Mouse (Mus musculus): Measurements from ENCODE around the gene Nxn.

Gene Nxn

DNA sequence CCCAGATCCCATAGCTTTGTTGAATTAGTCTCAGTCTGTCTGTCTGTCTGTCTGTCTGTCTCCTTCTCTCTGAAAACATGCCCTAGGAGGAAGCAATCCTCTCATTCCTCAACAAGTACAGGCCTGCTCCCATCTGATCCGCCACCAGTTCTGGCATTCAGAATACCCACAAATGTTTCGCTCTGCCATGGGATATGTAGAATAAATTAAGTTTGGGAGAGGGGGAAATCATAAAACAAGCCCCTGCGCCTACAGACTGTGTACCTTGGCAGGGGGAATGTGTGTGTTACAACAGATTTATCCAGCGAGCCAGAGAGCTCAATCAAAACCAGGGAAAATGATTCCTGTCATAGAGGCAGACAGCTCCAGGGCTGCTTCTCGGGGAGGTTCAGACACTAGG is 98.1 kb downstream of the Nxn start:
- DNase-seq (ENCODE audit: low spot score): no peak

DNA sequence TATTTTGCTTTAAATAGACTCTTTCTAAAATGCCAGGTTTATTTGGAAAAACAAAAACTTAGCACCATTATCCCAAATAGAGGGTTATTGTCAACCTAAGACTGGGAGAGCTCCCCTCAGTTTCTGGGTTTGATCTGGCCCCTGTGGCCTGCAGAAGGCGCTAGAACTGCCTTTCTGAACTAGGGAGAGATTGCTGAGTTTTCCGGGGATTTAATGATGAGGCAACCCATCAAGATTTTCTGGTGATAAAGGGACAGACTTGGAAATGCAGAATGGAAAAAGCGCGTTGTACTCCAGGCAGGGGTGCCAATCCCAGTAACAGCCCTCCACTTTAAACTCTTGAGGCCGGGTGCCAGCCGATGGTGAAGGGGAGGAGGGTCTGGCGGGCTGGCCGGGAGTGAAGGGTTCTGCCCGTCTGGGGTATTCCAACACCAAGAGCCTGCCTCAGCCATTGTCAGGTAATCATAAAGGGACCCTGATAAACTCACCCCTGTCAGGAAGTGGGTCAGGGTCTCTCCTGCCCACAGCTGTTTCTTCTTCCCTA is 100.4 kb downstream of the Nxn start:
- DNase-seq (ENCODE audit: low spot score): no peak

DNA sequence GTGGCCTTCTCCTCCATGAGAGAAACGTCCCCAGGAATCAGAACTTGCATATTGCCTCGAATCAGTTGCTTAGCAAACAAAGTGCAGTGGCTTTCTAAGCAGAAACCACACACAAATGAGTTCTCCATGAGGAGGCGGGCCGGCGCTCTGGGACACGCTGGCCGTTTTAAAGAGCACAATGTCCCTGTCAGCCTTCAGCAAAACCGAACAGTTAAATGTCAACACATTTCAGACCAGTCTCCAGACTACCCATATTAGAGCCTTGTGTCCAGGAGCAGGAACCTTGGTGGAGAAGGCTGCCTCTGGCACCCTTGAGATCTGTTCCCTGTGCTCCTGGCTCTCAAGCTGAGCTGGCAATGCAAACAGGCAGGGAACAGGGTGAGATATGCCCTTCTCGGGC is 101.7 kb downstream of the Nxn start:
- DNase-seq (ENCODE audit: low spot score): no peak

DNA sequence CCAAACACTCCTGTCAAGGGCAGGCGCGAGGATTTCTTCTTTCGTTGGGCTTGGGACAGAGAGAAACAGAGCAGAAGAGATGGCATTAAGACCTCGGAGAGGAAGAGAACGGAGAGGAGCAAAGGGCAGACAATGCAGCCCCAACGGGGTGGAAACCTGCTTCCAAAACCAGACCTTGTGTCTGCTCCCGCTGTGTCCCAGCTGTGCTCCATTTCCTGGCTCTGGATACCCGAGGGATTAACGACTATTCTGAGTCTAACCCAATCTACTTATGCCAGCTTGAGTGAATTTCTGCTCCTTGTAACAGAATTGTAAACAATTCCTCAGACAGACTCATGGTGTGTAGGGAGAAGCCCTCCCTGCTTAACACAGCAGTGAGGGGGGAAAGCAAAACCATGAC is 104.1 kb downstream of the Nxn start:
- no peak for DNase-seq (ENCODE audit: low spot score)

DNA sequence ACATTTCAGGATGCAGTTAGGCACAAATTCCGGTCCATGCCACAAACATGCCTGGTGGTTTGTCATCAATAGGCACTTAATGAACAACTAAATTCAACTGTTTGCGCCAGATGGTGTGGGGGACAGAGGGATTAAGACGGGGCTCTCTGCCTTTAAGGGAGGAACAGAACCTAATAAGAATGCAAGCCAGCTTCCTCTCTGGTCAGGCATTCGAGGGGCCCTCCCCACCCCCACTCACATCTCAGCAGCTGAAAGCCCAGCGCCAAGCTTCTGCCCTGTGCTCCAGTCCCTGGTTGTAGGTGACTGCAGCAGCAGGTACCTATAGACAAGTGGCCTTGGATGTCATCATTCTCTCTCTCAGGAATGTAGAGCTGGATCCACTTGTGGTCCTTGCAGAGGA is 104.9 kb downstream of the Nxn start:
- no peak for DNase-seq (ENCODE audit: low spot score)

DNA sequence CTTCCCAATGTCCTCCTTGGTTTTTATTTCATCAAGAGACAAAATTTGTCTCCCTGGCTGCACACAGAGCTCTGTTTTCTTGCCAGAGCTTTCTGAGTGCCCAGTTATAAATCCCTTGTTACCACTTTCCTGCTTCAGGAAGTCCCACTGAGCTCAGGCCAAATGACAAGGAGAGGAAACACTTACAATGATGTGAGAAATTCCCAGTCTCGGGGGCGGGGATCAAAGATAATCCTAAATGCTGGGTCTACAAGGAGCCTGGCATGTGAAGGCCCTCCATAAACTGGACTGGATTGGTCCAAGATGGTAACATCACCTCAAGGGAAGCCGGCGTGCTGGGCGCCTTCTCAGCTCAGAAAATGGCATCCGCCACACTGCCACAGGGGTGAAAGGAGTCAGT is 106.1 kb downstream of the Nxn start:
- DNase-seq (ENCODE audit: low spot score): no peak

DNA sequence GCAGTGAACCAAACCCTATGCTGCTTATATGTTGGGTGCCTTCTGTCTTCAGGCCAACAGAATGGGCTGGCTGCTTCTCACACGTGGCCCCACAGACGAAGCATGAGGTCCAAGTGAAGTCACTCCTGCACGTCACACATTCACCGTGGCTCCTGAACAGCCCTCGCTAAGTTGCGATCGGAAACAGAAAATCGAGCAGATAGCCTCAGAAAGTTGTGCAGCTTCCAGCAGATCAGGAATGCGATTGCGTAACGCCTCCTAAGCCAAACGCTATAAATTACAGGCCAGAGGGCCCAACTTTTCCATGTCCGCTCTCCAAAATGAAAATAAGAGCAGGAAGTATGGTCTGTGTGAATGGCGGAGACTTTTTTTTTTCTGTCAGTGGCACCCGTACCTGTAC is 106.5 kb downstream of the Nxn start:
- DNase-seq (ENCODE audit: low spot score): no peak

DNA sequence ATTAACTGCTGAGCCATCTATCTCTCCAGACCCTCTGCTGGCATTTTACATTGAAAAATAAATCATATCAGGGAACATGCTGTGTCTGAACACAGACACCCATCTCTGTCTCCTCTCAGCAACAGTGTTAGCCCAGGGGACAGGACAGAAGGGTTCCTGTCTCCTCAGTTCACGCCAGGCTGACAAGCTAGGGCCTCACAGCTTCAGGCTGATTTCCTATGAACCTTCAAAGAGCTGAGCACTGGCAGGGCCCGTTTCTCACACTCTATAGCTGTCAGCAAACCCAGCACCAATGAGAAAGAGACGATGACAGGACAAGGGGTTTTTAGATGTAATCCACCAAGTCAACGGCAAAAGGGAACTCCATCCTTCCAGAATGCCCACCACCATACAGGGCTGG is 107.0 kb downstream of the Nxn start:
- DNase-seq (ENCODE audit: low spot score): no peak

DNA sequence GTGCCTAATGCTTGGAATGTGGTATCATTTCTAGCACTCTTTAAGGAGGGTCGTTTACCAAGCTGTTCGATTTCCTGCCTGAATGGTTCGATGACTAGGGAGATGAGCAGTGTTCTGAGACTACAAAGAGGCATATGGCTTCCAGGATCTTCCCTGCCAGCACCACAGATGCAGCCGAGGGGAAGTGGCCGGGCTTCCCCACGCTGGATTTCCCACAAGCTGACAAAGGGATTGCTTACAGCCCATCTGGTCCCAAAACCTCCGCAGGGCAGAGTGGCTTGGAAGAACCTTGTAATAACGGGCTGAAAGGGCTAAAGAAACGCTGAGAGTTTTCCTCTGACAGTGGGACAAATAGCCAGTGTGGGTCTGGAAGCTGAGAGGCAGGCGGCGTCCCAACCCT is 108.6 kb downstream of the Nxn start:
- DNase-seq (ENCODE audit: low spot score): no peak

DNA sequence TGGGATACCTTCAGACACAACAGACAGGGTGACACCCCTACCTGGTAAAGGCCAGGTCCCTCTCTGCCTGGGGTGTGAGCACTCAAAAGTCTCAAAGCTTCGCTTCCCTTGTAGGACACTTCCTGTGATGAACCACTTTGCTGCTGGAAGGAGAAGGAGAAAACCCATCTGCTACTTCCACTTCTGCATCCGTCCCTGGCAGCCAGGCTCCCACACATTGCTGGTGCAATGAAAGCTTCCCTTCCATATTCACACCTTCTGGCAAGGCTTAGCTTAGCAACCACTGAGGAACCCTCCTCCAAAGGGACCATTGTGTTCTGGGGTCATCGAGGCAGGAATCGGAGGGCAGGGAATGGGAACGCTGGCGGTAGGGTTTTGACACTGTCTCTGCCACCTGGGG is 110.3 kb downstream of the Nxn start:
- no peak for DNase-seq (ENCODE audit: low spot score)

DNA sequence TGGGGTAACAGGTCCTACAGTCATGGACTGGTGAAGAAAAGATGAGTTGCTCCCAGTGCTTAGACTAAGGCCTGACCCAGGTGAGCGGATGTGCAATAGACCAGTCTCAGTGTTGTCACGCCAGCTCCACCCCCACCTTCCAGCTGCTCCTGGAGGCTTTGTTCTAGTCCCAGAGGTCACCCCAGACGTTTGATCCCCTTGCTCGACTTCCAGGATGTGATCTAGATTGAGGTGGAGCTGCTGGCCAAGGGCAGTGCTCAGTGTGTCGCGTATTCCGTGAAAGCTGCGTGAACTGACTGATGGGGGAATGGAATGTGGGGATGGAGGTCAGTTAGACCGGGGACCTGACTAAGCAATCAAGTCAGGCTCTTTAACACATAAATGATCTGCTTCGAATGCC is 111.6 kb downstream of the Nxn start:
- DNase-seq (ENCODE audit: low spot score): no peak

DNA sequence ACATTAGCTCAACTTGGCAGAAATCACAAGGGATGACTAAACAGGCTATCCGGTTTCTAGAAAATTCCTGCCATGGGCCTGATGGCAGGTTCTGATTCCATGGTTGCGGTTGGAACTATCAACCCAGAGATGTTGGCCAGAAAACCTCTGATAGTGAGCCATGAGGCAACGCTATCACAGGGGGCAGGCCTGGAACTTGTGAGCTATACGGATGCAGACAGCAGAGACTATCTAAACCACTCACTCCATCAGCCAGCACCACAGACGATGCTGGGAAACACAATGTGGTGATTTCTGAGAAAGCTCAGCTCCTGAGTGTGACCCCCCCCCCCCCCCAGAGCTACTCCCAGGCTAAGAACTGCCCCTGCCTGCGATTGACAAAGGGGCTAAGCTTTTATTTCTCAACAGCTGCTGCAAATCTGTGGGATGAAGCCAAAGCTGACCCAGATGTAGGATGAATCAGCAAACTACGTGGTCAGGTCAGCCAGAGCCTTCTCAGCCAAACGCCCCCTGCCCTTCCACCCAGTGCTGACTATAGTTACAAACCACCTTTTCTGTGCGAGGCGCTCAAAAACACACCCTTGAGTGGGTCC is 112.3 kb downstream of the Nxn start:
- DNase-seq (ENCODE audit: low spot score): no peak

DNA sequence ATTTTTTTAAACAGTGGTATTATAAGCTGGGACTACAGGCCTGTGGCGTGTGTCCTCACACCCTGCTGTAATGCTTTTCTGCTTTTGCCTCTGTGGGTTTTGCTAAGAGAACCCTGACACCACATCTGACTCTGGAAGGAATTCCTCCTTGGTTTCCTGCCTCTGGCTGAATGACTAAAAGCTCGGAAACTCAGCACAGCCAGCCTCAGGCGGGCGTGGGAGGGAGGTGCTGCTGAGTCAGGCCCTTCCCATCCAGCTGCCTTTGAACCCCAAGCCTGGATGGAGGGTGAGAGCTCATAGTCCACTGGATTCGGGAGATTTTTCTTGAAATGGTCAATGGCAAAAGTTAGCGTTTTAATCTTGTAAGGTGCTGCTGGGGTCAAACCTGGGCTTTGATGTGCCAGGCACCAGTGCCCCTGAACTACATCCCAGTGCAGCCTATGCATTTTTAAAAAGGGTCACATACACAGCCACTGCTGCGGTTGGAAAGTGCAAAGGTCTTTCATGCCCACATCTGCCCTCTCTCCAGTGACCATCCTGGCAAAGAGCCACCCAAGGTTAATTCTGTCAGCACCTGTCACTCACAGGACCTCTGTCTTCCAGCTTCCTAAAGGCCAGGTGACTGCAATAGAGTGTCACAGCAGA is 113.4 kb downstream of the Nxn start:
- no peak for DNase-seq (ENCODE audit: low spot score)

DNA sequence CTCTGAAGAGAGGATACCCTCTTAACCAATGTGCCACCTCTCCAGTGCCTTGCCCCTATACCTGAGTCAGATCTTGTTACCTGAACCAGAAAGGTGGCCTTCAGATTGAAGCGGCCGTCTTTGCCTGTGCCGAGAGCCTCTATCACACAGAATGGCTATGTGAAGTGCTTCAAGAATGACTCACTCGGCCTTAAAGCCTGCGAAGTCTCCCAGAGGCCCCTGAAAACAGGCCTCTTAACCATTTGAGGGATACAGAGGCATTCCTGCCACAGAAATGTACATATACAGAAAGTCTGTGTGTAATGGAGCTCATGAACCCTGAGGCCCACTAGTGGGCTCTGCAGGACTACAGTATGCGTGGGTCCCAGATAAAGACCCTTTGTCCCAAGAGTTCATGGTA is 115.1 kb downstream of the Nxn start:
- no peak for DNase-seq (ENCODE audit: low spot score)

DNA sequence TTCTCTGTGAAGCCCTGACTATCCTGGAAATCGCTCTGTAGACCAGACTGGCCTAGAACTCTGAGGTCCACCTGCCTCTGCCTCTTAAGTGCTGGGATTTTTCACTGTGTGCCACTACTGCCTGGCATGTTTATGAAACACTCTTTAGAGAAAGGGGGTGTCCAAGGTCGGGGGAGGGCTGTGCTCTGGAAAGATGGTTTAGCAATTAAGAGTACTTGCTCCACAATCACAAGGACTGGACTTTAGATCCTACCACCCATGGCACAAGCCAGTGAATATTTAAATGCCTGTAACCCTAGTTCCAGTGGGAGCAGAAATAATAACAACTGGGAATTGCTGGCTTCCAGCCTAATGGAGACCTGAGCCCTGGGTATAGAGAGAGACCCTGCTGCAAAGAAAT is 119.0 kb downstream of the Nxn start:
- DNase-seq (ENCODE audit: low spot score): no peak

DNA sequence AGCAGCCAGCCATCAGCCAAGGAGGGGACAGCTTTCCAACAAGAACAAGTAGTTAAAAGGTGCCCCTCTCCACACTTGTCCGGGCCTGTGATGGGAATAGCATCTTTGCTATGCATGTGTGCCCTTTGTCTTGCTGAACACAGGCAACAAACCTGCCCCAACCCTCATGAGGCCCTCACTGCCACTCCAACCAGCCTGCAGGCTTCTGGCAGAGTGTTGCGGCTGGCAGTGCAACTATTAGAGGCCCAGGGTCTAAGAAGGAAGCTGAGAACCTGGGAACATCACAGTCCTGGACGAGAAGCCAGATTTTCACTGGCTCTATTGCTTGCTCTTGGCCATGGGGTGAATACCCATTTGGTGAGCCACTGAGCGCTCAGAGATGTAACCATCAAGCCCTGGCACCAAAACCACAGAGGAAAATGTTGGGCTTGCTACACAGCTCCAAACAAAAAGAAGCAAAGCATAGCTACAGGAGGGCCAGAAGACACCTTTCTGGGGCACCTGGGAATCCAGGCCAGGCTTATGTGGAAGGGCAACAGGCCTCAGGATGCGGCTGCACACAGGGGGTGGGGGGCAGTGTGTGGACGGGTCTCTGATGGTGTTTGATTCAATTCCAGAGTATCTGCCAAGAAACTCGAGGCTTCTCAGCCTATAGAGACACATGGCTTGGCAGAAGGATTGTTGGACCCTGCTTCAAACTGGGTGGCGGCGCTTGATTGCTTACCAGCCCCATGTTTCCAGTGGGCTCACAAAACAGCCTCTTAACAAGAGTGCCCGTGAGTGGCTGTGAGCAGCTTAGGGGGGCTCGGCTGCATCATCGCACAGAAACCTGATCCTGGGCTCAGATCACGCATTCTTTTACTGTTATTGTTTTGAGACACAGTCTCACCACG is 119.7 kb downstream of the Nxn start:
- DNase-seq (ENCODE audit: low spot score): no peak

DNA sequence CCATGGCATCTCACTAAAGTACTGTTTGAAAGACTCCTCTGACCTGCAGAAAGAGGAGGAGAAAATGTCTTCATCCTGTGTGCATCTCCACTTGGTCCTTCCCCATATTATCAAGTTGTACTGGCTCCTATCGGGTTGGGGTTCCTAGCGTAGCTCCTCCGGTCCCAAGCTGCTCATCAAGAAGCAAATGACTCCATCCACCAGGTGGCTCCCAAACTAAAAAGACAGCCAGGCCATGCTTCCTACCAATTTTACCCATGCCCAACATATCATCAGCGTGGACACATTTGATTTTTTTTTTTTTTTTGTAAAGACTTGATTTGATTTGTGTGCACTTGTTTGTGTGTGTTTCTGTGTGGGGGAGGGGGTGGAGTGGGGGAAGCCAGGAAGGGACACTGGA is 126.5 kb downstream of the Nxn start:
- DNase-seq (ENCODE audit: low spot score): no peak

DNA sequence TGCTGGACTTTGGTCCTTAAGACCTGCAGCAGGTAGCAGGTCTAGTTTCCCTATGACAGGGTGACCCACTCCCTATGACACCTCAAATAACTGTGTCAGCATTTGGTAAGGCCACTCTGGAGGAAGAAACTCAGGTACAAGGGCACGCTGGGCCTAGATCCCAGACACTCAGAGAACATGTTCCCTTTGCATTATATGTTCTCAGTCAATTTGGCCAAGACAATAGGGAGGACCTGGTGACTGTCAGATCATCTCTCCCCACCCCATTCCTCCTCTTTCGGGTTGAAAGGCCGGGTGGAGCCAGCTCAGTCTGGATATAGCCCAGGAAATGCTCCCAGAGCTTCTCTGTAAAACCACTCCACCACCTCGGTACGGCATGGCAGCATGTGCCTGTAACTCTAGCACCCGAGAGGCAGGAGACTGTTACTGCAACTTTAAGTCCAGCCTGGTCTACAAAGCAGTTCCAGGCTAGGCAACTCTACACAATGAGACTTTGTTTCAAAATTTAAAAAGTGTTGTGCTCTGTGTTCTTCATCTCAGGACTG is 130.3 kb downstream of the Nxn start:
- no peak for DNase-seq (ENCODE audit: low spot score)

DNA sequence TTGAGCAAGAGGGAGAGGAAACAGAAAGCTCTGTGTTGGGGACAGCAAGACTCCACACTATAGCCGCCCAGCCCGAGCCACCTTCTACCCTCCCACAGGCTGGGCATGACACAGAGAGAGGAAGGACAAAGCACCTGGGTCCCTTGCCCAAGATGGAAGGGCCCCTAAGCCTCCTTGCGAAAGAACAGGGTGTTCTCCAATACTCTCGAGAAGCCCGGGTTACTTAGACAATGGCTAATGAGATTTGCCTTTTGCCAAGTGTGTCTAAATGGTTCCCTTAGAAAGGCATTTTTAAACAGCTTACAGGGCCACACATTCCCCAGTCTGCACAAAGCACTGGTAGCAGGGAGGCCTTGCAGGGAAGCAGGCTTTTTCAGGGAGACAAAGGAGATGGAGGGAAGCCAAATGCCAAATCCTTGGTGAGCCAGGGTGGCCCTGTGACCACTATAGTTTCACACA is 130.9 kb downstream of the Nxn start:
- DNase-seq (ENCODE audit: low spot score): no peak

DNA sequence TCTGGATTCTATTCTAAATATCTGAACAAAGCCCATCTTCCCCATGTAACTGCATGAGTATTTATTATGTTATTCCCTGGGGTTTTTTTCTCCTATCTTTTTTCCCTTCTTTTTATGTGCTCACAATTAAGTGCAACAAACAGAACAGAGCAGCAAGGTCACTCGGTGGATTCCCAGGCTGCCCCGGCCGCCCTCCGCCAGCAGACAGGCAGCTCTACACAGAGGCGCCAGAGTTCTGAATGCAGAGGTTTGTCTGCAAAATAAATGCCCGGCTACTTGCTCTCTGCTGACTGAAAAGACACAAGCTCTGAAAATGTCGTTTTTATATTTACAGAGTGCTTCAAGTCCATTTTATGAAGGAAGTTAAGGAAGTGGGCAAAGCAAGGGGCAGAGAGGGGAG is 131.4 kb downstream of the Nxn start:
- DNase-seq (ENCODE audit: low spot score): no peak

DNA sequence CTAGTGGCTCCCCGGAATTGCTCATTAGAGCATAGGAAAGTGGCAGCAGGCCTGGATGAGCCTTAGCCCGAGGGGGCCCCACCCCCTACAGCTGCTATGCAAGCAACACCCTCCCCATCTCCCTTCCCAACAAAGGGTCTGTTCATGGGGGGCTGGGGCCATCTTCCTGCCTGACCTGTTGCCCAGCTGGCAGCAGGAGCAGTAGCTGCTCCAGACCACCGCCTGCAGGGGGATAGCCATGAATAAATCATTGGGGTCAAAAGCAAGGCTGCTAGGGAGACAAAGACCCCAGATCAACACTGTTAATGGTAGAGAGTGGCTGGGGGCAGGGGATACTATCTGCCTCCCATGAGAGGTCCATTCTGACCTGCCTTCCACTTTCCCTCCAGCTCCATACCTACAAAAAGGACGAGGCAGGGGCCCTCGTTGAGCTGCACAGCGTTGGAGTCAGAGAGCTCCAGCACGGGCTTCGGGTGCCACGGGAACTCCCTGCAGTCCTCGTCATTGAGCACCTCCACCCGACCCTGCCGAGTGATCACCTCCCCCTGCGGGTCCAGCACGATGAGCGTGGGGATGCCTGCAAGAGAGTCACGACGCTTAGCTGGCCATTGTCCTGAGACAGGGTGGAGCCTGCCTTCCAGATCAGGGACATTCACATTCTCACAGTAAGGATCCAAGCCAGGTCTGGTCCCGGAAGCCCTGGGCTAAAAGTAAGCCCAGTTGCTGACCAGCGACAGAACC is 136.2 kb downstream of the Nxn start:
- no peak for DNase-seq (ENCODE audit: low spot score)

DNA sequence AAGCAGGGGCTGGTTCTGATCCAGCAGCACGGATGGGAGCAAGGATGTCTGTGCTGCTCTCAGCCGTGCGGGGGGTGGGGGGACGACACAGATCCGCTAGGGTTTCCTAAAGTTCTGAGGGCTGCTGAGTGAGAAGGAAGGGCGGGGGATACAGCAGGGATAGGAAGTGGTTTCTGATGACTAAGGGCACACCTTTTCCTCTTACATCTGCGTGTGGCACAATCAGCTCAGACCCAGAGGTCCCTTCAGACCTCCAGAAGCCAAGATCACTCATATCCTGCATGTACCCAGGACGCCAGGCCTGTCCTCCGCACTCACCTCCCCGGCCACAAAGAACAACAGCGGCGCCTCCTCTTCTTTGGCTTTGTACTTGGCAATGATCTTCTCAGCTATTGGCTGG is 137.7 kb downstream of the Nxn start:
- DNase-seq (ENCODE audit: low spot score): no peak
